Mouse (Mus musculus) retina, postnatal 1 day (tissue): ENCODE results near the gene Sfxn1.
A peak's percentile ranks its signal among the peaks of the same experiment; 100 is the strongest.

Experiments
- DNase-seq: peaks from one replicate; pipeline ENCODE4 v3.0.0-alpha.2; 2012

The Sfxn1 gene

DNA sequence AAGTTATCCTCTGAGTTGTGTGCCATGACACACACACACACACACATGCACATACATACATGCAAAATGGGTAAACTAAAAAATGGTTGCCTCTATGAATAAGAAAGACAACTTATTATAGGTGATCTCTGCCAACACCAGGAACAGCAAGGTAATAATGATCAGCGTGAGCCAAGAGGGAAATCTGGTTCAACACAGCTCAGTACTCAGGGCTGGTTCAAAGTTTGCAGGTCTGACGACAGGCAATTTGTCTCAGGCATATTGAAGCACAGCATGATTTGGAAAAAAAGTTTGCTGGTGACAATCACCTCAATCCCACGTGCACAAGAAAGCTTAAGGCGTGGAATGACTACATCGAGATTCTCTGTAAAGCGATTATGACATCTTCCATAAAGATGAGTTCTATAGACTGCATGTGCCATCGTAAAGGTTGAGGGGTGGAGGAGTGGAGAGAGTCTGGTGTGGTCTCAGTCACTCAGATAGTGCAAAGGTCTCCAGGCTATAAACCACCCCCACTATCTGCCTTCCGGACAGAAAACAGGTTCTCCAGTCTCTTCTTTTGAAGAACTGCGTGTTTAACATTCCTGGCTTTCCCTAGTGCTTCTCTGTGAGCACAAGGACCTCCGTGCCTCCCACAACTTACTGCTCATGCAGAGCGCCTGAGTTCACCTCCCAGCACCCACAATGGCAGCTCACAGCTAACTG is 6.0 kb downstream of the Sfxn1 start:
- DNase-seq = no peak

DNA sequence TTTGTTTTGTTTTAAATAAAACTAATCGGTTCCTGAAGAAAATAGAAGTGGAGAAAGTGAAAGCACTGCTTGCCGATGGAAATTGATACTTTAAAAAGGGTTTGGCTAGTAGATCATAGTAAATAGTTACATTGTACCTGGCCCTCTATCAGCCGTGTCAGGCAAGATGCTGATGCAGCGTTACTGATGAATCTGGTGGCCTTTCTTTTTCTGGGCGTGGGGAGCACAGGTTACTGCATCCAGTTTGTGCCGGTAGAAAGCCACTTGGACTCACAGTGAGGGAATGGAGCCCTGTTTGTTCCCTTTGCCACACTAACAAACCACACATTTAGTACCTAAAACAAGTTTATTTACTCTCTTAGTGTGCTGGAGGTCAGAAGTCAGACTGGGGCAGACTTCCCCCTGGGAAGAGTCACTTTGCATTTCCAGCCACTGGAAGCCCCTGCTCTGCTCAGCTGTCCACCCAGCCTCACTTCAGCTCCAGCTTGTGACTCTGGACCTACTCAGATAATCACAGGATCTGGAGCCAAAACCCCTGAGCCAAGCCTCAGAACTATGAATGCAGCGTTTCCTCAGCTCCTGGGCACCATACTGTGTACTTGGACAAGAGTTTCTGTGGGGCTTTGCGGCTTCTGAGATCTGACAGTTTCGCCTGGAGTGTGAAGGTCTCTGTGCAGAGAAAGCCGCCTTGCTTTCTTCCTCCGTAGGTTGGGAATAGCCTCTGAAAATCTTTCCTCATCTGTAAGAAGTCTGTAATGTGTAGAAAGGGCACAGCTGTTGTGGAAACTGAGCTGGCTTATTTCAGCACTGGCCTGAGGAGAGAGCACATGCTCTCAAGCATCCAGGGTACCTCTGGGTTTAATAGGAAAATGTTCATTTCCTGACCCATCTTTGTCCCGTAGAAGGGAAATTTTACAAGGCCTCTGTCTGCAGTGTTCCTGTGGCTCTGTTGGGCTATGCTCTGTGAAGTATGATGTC is 8.4 kb downstream of the Sfxn1 start:
- no peak for DNase-seq

DNA sequence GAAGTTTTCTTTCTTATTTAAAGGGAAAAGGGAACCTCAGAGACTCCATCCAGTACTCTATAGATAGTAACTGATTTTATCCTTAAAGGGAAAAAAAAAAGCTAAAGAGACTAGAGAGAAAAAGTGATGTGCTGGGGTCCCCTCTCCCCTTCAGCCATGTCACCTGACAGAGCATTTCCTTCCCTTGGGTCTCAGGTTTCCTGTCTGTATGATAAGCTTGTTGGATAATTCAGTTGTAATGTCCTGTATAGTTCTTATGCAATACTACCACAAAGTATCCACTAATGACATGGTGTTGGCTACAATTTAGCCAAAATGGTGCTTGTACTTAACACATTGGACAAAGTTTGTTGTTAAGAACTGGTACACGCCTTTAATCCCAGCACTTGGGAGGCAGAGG is 9.1 kb downstream of the Sfxn1 start:
- no peak for DNase-seq

DNA sequence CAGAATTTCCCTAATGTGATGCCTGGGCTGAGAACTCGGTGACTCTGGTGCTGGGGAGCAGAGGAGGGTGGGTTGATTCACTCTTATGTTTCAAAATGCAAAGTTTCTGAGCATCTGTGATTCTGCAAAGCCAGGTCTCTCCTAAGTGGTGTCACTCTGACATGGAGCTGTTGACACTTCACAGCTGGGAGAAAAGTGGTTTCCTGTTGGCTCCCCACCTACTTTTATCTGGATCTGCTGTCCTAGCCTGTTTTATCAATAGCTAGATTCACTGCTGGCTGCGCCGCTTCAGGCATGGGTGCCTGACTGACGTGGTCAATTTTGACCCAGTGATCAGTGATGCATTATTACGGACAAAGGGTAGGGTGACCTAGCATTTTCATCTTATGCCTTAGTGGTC is 11.3 kb downstream of the Sfxn1 start:
- no peak for DNase-seq

DNA sequence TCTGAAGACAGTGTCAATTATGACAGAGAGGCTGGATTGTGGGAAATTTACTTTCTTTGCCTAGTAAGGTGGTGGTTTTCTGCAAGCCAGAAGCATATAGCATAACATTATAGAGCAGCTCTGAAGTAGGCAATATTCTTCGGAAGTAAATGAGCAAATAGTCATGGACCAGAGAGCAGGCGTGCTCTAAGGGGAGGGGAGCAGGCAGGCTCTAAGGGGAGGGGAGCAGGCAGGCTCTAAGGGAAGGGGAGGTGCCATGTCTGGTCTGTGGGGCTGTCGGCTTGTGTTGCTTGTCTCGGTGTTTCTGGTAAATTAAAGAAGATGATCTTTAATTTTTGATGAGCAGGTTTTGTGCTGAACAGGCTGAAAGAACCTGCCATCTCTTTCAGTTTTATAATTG is 12.5 kb downstream of the Sfxn1 start:
- DNase-seq = peak; percentile 33

DNA sequence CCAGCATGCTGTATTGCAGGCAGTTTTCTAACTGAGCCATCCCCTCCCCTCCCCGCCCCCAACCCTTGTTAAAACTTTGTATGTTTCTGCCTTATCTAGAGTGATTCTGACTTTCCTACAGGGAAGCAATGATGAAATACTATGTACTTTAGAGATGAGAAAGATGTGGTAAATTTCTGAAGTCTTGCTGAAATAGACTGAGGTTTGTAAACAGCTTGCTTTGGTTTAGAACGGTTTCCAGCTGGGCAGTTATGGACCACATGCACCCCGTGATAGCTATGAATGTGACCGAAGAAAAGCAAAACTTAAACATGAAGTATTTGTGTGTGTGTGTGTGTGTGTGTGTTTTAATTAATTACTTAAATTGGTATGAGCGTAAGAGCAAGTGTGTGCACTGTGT is 13.2 kb downstream of the Sfxn1 start:
- no peak for DNase-seq

DNA sequence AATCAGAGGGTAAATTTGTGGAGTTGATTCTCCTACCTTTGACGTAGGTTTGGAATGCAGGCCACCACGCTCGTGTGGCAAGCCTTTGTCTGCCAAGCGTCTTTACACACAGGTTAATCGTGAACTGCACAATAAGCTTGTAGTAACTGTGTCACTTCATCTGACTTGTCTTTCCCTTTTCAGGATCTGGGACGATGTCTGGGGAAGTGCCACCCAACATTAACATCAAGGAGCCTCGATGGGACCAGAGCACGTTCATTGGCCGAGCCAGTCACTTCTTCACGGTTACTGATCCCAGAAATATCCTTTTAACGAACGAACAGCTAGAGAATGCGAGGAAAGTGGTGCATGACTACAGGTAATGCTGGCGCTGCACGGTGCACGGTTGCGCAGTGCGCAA is 13.6 kb downstream of the Sfxn1 start:
- peak; percentile 76 for DNase-seq

DNA sequence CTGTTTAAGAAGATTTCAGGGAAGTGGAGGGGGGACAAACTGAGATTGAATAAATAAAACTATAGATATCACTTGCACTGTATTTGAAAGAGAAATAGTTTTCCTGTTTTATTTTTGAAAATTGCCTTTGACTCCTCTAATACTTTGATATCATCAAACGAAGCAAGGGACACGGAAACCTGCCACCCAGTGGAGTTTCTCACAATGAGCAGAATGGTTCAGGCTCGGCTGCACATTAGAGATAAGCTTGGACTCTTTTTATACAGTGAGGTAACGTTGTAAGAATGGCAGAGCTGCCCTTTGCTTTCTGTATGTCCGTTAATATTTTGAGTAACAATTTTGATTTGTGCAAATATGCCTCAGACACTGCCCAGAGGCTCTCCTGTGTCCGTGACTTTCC is 20.1 kb downstream of the Sfxn1 start:
- no peak for DNase-seq

DNA sequence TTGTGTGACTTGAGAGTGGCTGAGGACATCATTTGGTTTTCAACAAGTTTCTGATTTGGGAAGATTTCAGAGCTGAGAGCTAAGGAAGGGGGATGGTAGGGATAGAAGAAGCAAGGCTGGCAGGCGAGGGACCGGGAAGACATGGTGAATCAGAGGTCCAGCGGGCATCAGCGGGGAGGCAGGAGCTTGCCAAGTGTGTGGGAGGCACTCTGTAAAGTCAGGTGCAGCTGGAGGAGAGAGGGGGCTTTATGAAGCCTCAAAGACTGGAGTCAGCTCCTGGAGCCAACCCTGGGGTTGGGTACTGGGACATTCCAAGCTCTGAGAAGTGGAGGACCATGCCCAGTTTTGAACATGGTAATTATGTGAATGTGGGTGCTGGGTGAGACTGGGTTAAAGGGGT is 22.7 kb downstream of the Sfxn1 start:
- DNase-seq = no peak

DNA sequence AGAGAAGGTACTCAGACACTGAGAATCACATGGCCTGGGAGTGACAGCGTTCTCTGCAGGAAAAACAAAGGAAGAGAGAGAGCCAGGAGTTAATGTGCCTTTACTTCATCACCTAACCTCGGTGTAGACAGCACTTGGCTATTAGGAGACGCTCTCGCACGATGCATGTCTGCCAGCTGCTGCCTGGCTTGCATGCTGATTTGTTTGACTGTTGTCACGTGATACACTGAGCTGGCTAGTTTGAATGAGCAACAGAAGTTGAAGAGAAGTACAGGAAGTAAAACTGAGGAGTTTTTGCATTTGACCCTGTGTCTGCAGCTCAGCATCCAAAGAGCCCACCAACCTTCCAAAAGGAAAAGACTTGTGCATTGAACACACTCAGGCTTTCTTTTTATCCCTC is 23.3 kb downstream of the Sfxn1 start:
- no peak for DNase-seq

DNA sequence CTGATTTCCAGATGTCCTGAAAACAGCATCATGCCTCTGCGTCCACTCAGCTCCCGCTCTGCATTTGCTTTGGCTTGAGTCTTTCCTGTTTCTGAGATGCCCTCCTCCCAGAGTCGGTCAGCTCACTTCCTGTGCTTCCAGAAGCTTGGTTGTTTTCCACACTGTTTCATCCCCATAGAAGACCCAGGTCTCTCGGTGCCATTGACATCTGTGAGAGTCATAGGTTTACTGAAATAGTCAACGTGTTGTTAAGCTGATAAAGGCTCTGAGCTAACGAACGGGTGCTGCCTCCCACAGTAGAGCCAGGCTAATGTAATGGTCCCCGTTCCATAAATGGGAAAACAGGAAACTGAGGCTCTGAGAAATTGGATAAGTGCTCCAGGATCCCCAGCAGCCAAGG is 24.1 kb downstream of the Sfxn1 start:
- DNase-seq = no peak

DNA sequence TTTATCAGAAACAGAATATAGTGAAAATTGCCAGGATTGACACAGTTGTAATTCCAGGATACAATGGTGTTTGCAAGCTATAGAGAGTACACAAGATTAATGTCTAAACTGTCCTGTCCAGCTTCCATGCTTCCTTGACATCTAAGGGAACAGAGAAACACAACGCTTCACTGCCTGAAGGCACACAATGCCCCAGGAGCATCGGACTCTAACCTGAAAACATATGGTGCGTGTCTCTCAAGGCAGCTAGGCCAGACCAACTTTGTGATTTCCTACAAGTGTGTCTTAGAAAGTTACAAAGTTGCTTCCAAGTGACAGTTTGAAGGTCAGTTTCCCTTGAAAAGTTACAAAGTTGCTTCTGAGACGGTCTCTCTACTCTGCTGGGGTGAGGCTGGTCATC is 25.6 kb downstream of the Sfxn1 start:
- no peak for DNase-seq

DNA sequence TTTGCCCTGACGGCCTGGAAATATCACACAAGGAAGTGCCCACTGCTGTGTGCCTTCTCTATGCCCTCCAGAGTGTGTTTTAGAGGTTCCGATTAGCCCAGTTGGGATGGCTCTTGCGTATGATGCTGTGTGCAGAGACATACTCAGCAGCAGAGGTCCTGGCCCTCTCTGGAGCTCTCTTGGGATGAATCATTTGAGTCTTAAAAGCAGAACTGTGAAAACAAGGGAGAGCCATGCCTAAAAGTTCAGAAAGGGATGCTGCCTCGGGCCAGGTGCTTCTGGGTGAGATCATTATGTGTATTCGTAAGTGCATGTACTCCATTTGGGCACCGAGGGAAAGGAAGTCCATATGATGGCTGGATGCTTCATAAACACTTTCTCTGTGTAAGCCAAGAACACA is 26.1 kb downstream of the Sfxn1 start:
- no peak for DNase-seq

DNA sequence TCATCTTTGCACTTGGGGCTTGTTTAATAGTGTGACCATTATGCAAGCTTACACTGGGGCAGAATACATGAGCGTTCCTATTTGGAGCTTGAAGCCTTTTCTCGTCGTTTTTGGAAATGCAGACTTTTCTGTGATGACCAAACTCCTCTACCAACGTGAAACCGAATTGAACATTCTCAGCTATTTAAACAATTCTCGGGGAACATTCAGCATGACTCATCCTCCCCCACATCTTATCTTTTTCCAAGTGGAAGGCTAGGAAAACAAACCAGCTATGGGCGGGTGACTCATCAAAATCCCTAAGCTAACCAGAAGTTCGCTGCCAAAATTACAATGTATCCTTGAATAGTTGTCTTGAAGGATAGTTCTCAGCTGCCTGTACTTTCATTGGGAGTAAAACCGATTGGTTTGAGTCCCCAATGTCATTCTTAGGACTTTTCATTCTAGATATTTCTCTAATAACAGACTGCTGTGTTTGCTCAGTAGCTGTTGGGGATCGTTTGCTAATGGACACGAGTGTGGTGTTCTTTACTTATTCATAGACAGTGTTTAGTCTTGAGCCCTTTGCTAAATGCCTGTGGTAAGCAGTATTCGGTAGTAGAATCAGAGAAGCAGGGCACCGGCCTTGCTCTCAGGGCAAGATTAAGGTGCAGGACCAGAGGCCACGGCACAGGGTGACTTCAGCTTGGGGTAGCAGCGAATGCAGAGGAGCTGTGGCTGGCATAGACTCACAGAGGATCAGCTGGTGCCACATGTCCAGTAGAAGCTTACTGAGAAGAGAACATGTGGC is 29.6 kb downstream of the Sfxn1 start:
- DNase-seq = no peak

DNA sequence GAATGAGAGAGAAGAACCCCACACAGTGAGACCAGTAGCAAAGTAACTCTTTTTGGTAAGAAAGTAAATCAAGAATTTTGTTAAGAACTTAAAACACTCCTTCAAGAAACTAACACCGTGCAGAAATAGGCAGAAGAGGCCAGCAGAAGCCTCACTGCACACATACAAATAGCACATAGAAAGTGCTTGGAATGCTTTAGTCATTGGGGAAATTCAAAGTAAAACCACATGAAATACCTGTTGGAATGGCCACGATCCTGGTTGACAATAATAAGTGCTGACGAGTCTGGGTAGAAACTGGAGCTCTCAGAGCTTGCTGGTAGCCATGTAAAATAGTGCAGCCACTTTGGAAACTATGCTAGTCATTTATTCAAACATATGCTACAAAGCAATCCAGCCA is 30.4 kb downstream of the Sfxn1 start:
- no peak for DNase-seq

DNA sequence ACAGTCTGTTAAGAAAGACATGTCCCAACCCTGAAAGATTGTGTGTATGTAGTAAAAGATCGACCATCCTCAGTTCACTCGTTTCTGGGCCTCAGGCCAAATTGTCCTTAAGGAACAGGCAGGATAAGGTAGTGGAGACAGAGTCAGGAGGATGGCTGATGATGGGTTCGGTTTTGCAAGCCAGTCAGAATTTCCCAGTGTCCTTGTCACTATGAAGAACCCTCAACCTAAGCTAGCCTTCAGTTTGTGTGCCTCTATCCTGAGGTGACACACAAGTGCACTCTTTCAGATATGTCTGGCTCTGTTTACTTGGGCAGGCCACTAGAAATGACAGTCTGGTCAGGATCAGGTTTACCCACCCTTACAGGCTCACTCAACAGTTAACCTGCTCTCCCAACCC is 31.6 kb downstream of the Sfxn1 start:
- DNase-seq = no peak

DNA sequence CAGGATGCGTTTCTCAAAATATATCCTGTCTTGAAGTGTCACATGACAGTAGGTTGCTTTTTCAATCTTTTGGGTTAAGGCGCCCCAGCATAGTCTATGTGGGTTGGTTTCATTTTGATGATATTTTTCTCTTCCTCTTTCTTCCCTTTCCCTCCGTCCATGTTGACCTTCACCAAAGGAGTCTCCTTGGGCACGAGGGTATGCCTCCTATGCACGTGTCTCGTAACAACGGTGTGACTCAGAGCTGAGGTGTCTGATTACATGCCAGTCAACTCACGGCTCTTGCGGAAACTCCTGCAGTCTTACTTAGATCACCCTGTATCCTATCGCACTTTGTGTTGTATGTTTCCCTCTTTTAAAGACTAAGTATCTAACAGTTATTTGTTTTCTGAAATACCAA is 32.2 kb downstream of the Sfxn1 start:
- DNase-seq = no peak

DNA sequence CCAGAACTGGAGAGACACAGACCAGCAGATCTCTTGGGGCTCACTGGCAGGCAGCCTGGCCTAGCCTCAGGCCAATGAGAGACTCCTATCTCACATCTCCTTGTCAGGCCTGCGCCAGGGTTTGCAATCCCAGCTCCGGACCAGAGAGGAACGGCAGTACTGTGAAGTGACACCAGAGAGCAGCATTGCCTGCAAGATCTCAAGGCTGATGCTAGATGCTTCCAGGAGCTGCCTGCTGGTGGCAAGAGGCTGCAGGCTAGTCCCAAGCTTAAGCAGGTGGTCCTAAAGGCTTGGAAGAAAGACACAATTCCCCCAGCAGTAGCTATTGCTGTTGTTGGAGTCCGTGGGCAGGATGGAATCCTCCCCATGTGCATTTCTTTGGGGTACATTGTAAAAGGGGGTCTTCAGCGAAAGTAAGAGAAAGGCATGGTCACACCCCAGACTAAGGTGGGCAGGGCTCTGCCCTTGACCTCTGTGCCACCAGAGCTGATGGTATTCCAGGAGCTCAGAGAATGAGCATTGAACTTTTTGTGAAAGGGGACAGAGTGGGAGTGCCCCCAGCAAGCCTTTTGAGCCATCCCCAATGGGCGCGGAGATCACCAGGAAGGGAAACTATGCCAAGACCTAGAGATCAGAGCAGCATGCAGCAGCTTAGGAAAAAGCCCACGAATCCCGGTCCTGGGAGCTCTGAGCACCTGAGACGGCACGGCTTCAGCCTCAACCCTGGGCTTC is 42.3 kb downstream of the Sfxn1 start:
- peak; percentile 80 for DNase-seq

DNA sequence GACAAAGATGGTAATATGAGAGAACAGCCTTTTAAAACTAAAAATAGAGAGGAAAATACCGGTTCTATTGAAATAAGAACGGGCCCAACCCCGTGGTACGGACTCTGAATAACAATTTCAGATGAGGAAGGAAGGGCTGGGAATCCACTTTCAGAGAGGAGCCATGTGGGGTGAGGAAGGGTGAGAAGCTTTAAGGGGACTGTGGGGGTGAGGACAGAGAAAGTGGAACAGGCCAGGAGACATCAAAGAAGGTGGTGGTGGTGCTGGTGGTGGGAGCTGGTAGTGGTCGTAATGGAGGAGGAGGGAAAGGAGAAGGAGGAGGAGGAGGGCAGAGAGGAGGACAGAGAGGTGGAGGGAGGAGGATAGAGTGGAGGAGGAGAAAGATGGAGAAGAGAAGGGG is 43.3 kb downstream of the Sfxn1 start:
- no peak for DNase-seq

DNA sequence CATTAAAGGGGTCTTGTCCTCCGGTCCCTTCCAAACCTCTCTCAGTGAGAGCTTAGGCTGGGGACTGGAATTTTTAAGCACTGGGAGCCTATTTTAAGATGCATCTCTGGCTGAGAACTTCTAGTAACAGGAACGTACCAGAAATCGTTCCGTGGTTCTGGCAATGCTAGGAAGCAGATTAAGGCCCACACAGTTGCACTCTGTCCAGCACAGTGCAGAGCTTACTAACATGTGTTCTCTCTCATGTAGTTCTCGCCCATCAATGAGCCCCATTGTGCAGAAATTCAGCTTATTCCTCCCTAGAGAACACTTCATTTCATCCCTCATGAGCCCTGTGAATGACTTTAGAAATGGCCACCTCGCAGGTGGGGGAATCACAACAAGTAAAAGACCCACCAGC is 44.1 kb downstream of the Sfxn1 start:
- no peak for DNase-seq

DNA sequence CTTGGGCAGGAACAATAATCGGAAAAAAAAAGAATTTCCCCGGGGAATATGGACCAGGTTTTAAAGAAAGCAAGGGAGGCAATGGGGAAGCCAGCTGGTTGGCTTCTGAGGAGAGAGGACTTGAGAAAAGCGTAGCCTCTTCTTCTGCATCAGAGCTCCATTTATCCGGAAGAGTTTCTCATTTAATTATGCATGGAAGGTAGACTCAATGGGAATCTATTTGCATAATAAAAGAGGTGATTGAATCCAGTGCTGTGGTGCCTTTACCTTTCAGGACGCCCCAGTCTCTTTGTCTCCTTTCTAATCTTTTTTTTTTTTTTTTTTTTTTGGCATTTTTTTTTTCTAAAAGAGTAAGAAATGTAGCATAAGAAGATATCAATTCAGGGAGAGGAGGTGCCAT is 46.7 kb downstream of the Sfxn1 start:
- no peak for DNase-seq

DNA sequence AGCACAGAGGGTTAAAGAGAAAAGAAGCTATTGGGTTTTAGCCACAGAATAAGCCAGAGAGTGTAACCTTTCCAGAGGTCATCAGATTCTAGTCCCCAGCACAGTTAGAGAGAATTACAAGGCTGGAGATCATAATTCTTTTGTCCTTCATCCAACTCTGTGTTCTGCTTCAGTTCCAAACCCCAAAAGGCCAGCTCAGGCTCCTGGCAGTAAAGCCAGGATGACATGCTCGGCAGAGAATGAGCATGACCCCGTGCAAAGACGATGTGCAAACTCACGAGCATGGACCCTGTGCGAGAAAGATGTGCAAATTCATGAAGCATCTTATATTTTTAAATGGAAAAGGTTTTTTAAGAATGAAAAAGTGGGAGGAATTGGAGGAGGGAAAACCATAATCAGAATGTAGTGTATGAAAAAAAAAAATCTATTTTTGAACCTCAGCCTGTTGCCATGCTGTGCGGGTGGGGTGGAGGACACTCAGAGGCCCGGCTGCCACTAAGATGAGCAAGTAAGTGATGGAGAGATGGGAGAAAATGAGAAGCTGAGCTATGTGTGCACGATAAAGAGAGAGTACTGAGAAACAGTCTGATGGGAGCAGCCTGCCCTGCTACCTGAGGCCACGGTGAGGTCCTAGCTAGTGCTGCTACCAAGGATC is 66.2 kb downstream of the Sfxn1 start:
- no peak for DNase-seq
